Mouse (Mus musculus) fibroblast of lung, adult 2 months (primary cell): ENCODE data around the gene Rhot1.
"Not testable (repeated sequence)": the region's sequence is repeated elsewhere in the genome, so short reads cannot be mapped to it uniquely, and the experiment has no call there.

Source experiments
- DNase-seq: peaks from one replicate; pipeline ENCODE4 v3.0.0-alpha.2; 2011; ENCODE audit warnings: low read depth

The Rhot1 gene

GRCm38 (mm10) chr11:80208860-80209800 lies at the start of gene Rhot1:
Gene Rhot1 (plus strand): TSS chr11:80209019.
- DNase-seq = peak; percentile 74

DNA sequence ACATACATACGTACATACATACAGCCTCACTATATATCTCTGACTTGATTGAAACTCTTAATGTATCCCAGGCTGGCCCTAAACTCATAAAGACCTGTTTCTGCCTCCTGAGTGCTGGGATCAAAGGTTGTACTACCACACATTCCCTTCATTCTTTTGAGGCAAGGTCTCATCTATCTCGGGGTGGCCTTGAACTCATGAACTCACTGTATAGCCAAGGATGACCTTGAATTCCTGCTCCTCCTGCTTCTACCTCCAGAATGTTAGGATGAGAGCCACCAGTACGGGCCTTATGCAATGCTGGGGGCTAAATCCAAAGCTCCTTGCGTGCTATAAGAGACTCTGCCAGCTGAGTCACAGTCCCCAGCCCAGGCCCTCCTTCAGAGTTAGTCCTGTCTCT lies 47.8 kb upstream of the Rhot1 start:
- no peak for DNase-seq

DNA sequence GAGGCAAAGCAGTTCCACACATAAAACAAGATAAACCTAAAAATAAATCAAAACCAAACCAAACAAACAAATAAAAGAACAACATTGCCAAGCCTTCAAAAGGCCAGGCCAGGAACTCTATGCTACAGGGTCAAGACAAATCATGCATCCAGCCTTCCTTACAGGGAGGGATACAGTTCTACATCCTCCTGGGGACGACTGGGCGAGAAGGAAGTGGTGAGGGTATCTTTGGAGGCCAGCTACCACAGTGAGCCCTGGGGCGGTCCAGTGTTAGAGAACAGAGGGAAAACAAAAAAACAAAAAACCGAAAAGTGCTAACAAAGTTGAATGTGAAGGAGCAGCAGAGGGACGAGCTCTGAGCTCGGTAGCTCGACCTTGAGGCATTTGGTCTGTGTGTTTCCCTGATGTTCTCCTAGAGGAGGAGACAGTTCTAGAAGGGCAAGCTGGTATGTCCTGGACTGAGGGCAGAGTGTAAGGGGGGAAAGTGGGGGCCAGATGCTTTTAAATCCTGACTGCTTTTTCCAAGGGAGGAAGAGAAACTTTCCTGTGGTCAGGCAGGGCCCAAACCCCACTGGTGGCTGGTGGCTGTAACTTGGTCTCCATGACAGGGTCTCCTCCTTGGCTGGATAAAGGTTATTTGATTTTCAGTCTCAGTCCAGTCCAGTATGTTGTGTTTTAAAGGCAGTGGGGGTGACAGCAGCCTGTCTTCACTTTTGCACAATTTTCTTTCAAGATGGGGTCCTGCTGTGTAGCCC lies 45.3 kb upstream of the Rhot1 start:
- DNase-seq = no peak

DNA sequence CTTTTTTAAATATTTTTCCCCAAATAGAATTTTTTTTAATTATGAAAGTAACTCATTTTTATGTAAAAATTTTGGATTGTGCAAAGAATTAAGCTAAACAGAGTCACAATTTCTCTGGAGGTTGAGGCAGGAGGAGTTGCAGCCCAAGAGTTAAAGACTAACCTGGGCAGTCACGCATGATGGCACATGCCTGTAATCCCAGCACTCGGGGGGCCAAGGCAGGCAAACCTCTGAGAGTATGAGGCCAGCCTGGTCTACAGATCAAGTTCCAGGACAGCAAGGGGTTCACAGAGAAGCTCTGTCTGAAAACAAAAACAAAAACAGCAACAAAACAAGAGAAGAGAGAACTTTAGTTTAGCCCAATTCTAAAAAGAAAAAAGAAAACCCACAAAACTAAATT lies 44.6 kb upstream of the Rhot1 start:
- no peak for DNase-seq

GRCm38 (mm10) chr11:80168121-80168520 lies 40.7 kb upstream of the Rhot1 start:
- no peak for DNase-seq

DNA sequence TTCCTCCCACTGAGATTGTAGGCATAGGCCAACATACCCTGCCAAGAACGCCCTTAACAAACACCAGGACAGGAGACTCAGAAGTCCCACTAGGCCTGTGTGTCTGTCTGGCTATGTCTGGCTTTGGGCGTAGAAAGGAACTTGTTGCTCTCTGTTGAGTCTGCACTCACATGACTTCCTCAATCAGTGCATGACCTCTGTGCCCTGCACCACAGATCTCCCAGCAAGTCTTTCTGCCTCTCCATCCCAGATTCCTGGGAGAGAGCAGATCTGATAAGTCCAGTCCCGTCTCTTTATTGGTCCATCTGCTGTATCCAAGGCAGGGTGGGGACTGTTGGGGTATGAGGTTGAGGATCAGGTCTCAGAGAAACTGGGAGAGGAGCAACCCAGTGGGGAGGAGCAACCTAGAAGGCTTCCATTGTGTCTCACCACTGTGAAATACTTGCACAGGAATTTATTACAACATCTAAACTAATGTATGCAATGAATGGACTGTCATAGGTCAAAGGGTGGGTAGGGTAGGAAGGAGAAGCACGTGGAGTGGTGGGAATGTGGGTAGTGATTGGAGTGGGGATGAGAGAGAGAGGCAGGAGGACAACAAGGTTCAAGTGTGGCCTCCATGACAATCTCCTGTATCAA lies 40.1 kb upstream of the Rhot1 start:
- DNase-seq = no peak

GRCm38 (mm10) chr11:80169629-80170028 lies 39.2 kb upstream of the Rhot1 start:
- DNase-seq = no peak

DNA sequence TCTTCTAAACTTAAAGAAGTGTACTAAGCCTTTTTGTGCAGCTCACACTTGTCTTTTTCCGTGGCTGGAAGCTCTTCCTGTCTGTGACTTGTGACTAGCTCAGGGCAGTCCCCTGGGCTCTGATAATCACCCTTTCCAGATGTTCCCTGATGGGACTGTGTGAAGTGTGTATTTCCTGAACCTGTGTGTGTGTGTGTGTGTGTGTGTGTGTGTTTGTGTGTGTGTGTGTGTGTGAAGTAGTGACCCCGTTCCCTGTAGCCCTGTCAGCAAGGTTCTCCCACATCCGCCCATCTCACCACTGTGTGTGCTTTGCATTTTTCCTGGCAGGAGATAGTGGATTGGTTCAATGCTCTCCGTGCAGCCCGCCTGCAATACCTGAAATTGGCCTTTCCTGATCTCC lies 38.5 kb upstream of the Rhot1 start:
- DNase-seq = no peak

GRCm38 (mm10) chr11:80171884-80172283 lies 36.9 kb upstream of the Rhot1 start:
- no peak for DNase-seq

DNA sequence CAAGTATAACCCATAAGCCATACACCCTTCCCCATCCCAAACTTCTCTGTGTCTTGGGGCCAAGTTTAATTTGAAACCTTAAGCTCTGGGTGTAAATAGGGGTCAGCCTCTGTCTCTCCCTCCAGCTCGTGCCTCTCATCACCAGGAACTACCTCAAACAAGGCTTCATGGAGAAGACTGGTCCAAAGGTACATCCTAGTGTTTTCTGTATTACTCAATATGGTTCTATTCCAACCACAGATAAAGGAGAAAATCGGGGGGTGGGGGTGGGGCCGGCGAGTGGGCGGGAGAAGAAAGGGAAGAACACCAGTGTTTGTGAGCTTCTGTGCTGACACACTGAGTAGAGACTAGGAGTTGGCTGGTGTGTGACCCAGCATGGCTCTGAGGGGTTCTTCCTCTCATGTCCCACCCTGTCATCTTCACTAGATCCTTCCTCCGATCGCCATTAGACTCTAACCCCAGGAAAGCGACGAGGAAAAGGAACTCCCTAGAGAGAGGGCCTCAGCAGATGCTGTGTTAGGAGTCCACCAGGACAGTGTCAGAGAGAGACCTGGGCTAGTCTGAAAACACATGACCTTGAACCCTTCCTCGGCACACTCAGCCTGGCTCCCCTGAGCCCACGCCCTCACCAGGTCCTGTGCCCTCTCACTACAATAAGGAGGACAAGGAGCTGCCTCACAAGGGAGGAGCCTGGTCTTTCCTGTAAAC lies 34.7 kb upstream of the Rhot1 start:
- no peak for DNase-seq

- no peak for DNase-seq
These were observed 31.6 kb upstream of the Rhot1 start for GRCm38 (mm10) chr11:80176911-80177895.

DNA sequence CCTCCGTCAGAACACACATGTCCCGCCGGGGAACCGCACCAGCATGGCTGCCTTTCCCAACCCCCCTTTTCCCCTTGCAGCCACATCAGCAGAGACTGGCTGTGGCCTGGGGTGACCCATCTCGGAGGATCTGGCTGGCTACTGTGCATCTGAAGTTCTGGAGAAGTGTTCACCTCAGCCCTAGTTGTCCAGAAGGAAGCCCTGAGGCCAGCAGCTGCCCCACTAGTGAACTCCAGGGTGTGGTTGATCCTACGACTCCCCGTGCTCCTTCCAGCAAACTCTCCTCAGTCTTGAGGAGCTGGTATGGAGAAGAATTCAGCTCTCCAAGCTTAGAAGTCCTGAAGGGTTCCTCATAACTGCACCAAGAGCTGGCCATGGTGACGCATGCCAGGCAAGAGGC lies 30.5 kb upstream of the Rhot1 start:
- no peak for DNase-seq

DNA sequence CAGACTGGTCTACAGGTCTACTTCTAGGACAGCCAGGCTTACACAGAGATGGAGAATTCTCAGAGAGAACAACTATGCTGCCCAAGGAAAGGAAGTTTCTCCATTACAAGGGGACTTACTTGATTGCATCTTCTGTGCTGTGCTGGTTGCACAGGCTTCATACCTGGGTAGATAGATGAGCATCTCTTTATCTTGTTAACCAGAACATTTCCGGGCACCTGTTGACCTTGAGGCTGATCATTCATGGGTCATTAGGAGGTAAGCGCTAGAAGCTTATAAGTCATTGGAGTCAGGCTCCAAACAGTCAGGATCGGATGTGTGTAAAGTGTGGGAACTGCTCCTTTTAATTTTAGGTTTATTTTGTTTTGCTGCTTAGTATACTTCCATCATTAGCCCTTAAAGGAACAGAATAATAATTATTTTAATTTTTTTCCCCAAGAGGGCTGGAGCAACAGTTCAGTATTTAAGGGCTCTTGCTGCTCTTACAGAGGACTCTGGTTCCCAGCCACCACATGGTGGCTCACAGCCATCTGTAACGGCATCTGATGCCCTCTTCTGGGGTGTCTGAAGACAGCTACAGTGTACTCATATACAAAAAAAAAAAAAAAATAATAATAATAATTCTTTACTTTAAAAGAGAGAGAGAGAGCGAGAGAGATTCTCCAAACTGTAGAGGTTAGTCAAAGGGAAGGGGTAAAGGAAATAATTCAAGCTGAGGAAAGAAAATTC lies 27.6 kb upstream of the Rhot1 start:
- DNase-seq = no peak

GRCm38 (mm10) chr11:80183054-80183704 lies 25.6 kb upstream of the Rhot1 start:
- not testable (repeated sequence) for DNase-seq

- peak; percentile 86 for DNase-seq
These were observed 25.0 kb upstream of the Rhot1 start, which contains the start of gene Rnf135 for GRCm38 (mm10) chr11:80183705-80184255. Gene Rnf135 (plus strand): TSS chr11:80183851.

- no peak for DNase-seq
These were observed 24.2 kb upstream of the Rhot1 start for GRCm38 (mm10) chr11:80184531-80185071.

DNA sequence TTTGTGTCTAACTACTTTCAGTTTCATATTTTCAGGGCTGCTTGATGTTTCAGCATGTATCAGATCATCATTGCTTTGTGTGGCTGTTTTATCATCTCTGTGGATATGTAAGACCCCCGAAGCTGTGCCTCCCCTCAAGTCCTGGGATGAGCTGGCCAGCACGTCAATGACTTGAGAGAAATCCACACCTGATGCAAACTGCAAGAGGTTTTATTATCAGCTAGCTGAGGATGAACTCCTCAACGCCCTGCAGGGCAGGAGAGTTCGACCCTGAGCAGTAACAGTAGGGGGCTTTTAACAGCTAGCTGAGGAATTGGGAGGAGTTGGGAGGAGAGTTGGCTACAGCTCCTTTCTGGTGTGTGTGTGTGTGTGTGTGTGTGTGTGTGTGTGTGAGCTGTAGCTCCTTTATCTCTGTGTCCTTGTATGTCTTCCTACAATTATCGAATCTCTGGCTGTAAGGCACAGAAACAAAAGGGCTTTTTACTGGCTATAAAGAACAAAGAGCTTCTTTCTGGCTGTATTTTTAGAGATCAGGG lies 23.3 kb upstream of the Rhot1 start:
- not testable (repeated sequence) for DNase-seq

DNA sequence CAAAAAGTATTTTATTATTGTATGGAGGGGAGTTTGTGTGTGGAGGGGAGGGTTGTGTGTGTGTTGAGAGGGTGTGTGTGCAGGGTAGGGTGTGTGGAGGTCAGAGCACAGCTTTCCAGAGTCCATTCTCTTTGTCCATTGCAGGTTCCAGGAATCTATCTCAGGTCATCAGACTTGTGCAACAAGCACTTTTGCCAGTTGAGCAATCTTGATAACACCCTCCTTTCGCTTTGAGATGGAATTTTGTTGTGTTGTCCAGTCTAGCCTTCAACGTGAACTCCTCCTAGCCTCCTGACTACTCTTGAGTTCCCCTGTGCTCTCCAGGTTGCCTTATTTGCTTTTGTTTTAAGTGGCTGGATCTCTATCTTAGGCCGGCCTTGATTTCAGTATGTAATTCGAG lies 18.5 kb upstream of the Rhot1 start:
- no peak for DNase-seq

DNA sequence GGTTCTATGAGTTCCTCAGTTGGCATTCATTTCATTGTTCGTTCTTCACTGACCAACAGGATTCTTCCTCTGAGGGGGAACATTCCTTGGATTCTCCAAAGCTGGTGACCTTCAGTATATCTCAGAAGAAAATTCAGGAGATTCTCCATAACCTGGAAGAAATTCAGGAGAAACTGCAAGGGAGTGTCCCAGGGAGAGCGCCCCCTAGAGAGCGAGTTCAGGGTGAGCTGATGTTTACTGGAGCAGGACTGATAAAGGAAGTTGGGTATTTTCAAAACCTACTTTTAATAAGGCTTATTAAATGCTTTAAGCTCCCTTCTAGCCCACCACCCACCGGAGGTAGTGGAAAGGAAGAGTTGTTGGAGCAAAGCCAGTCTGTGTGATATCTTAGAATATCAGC lies 15.0 kb upstream of the Rhot1 start:
- DNase-seq = no peak
